Mouse (Mus musculus) left cerebral cortex, postnatal 25 days (tissue): ENCODE results near the gene Gas7. TPM values are rescaled to one million over a fixed set of nuclear protein-coding genes. Genes with fewer than 3 reads are reported as not detected.

ENCODE experiments used
- DNase-seq, 2 experiments: peaks; one replicate each; pipeline ENCODE4 v3.0.0; 2022; ENCODE audit warnings: low spot score in 2 of 2, mixed read lengths in 1 of 2
- intact Hi-C: fragments of 180-260 bp; cut with DNase I; formaldehyde crosslinking; loops from one replicate; pipeline ENCODE4 v1.15.1; 2025
- total RNA-seq, 2 experiments: library from RNA; stranded (reverse); gene quantifications; 2 replicates each; pipeline ENCODE4 v1.2.3; 2021

Gene Gas7
- total RNA-seq, 2 experiments from 2014 or later: 544 to 566 TPM

GRCm38 (mm10) chr11:67481691-67482090 is 26.5 kb downstream of the Gas7 start:
- intact Hi-C loops: no loop called here

DNA sequence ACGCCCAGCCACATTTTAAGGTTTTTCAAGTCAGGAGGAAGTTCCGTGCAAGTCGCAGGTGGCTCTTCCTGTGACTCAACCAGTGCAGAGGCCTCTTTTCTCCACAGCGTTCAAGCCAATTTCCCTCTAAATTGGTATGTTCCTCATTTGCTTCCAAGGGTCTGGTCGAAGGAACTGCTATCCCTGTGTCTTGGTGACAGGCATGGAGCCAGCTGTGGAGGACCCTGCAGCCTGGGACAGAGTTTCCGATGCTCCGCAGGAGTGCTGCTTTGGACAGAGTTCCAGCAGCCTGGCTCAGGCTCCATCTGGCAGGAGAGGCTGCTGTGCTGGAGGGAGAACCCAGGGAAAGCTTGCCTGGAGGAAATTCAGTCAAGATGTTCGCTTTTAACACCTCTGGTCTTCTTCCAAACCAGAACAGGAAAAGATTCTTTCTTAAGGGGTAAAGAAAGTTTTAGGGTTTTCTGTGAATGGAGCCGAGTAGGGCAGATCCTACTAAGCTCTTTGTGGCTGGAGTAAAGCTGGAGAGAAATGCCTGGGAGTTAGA is 27.1 kb downstream of the Gas7 start:
- peak; percentile 47 to 78 for DNase-seq
- intact Hi-C loops: no loop called here

More at GRCm38 (mm10) chr11:67481691-67482090, 26.5 kb downstream of the Gas7 start:
- no peak for DNase-seq

DNA sequence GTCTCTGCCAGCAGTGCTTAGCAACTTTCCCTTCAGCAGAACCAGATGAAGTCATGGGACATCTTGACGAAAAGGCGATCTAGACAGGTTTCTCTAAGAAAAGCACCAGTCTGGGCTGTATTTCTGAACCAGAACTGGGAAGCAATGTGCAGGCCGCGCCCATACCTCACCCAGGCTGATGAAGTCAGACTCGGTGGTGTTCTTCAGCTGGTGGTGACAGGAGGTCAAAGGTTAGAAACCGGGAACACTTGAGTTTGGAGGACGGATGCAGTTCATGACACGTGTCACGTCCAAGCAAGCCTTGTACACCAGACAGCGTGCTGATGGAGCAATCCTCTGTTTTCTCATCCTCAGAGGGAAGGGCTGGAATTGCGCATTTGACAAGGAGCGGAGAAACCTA is 32.9 kb downstream of the Gas7 start:
- no peak for DNase-seq

DNA sequence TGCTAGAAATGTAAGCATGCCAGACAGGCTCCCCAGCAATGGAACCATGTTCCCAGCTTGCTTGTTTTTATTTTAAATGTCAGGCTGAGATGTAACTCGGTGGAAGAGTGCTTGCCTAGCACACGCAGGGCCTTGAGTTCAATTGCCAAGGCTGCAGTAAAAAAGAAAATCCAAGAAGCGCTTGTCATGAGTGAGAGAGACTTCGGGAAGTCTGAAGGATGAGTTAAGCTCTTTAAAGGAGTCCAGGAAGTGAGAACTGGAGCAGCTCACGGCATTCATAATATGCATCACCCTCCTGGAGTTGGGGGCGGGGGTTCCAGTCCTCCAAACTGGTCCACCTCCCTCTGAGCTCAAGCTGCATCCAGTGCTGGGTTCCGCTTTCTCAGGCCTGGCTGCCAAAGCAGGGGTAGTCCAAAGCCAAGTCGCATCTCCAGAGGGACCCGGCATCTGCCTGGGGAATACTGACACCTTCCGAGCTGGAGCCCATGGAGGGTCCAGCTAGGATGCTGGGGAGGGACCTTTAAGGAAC is 34.5 kb downstream of the Gas7 start:
- DNase-seq: no peak
- intact Hi-C loops: no loop called here

More for the DNA sequence above, 32.9 kb downstream of the Gas7 start:
- intact Hi-C loops: no loop called here

DNA sequence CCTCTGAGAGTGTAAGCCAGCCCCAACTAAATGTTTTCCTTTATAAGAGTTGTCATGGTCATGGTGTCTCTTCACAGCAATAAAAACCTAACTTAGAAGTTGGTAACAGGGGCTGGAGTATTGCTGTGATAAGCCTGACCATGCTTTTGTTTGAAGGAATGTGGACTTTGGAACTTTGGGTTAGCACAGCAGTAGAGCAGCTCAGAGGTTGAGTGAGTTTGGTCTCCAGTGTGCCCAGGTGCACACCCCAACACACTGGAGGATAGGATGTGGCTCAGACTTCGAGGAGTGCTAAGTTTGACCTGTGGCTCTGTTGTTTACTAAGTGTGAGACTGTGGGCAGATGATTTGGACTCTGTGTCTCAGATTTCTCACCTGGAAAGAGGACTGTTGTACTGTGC is 41.6 kb downstream of the Gas7 start:
- DNase-seq: no peak
- intact Hi-C loops: no loop called here

- intact Hi-C loops: no loop called here
- no peak for DNase-seq
These were observed 44.9 kb downstream of the Gas7 start for GRCm38 (mm10) chr11:67500115-67500514.

DNA sequence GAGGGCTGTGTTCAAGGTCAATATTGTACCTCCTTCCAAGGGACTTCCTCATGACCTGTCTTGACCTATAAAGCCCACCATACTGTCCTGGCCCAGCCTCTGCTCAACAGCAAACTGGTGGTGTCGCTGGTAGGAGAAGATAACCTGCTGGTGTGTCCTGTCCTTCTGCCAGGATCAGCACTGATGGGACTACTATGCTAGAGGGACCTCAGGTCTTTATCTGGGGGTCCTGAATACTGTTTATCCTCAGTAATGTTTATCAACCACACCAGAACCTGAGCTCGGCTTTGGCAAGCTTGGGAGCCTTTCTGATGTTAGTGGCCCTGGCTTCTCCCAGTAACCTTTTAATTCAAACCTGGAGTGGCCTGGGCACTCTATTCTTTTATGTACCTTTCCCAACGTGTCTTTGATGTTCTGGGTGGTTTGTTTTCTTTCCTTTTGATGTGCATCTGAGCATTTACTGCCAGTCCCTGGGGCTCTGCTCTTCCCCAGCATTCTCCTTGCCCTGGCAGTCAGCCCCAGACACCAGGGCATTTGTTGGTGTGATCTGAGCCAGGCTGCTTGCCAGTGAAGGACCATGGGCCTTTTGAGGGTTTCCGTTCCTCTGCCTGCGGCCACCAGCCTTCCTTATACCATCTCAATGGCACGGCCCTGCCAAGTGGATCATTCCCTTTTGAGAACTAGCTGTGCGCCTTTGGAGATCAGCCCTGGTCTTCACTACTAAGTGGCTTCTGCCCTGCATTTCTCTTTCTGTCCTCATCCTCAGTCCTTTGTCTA is 46.4 kb downstream of the Gas7 start:
- DNase-seq: peak in 1 of 2 experiments; percentile 43
- intact Hi-C loops: no loop called here

DNA sequence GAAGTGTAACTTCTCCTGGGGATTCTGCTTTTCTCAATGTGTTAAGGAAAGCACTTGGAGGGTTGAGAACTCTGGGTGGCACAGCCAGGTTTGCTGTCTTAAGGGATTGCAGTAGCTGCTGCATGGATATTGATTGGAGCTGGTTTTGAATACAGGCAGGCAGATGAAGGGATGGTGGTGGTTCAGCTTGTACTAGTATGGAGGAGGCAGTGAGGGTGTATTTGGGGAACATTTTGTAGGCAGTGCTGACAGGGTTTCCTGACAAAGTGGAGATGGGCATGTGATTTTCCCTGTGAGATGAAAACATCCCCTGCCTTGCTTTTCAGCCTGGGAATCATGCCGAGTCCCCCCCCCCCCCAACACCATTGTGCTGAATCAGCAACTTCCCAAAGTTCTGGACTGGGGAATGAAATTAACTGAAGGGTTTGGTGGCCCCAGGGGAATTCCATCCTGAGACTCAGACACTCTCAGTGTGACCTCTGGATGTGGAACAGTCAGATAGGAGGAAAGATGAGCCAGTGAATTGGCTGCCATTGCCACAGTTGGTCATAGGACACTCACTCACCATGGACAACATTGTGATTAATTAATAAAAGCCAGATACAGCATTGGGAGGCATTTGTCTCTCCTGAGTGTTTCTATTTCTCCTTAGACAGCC is 54.1 kb downstream of the Gas7 start:
- DNase-seq: no peak
- intact Hi-C loops: no loop called here

DNA sequence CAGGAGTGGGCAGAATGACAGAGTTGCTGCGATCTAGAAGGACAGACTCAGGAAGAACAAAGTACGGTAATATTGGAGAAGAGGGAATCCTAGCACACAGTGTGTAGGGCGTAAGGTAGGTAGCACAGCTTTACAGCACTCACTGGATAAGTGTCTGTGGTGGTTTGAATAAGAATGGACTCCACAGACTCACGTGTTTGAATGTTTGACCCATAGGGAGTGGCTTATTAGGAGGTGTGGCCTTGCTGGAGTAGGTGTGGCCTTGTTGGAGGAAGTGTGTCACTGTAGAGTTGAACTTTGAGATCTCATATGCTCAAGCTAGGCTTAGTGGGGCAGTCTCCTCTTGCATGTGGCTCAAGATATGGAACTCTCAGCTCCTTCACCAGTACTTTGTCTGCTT is 55.6 kb downstream of the Gas7 start:
- no peak for DNase-seq
- intact Hi-C loops: no loop called here

GRCm38 (mm10) chr11:67513001-67513400 is 57.8 kb downstream of the Gas7 start:
- DNase-seq: no peak
- intact Hi-C loops: no loop called here

DNA sequence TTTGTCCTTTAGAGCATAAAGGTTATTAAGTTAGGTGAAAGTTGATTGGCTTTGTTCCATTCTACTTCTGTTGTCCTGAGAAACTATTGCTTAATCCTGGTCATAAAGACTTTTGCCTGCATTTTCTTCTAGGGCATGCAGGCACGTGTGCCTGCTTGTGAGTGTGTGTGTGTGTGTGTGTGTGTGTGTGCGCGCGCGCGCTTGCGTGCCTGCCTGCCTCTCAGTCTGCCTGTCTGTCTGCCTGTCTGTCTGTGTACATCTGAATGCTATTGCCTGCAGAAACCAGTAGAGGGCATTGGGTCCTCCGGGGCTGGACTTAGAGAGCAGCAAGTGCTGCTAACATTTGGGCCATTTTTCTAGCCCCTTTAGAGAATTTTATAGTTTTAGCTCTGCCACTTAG is 59.2 kb downstream of the Gas7 start:
- intact Hi-C loops: no loop called here
- DNase-seq: no peak

GRCm38 (mm10) chr11:67515020-67515911 is 60.0 kb downstream of the Gas7 start:
- no peak for DNase-seq
- intact Hi-C loops: no loop called here

- intact Hi-C loops: no loop called here
- no peak for DNase-seq
These were observed 60.7 kb downstream of the Gas7 start for GRCm38 (mm10) chr11:67515912-67516305.

DNA sequence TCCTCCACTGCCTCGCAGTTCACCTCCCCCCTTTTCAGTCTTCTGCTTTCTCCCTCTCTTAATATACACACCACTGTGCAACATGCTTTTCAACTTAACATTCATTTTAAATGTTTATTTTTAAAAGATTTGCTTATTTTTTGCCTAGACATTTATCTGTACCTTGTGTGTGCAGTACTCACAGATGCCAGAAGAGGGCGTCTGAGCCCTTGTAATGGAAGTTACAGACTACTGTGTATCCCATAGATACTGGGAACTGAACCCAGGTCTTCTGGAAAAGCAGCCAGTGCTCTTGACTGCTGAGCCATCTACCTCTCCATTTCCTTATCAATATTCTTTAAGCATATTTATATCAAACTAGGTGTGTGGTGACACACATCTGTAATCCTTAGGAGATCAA is 62.5 kb downstream of the Gas7 start:
- intact Hi-C loops: no loop called here
- no peak for DNase-seq

DNA sequence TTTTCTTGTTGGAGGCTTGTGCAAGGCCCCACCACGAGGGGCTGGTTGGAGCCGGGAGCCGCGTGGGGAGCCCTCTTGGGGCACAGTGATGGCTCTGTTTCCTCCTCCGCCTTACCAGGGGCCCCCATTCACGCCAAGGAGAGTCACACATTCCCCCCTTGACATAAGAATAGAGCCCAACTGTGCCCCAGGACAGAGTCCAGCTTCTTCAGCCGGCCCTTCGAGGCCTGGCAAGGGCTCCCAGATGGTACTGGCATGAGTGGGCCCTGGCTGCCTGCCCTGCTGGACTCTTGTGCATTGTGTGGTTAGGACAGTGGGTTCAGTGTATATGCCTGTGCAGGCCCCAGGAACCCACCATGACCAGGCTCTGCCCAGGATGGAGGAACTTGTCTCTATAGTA is 63.7 kb downstream of the Gas7 start:
- intact Hi-C loops: no loop called here
- DNase-seq: peak; percentile 47 to 66

DNA sequence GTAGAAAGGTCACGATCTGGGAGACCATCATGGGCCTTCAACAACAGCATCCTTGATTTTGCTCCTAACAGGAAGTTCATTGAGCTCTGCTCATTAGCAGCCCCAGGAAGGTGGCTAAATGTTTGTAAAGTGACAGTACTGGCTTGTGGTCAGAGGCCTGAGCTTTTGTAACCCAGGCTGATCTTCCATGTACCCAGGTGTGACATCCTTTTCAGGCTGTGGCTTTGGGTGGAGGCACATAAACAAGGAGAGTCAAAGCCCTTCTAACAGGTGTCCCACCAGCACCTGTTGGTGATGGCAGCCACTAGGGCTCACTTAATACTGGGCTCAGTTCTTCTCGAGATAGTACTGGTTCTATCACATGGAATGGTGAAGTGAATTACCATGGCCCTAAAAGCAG is 67.4 kb downstream of the Gas7 start:
- intact Hi-C loops: no loop called here
- DNase-seq: no peak

DNA sequence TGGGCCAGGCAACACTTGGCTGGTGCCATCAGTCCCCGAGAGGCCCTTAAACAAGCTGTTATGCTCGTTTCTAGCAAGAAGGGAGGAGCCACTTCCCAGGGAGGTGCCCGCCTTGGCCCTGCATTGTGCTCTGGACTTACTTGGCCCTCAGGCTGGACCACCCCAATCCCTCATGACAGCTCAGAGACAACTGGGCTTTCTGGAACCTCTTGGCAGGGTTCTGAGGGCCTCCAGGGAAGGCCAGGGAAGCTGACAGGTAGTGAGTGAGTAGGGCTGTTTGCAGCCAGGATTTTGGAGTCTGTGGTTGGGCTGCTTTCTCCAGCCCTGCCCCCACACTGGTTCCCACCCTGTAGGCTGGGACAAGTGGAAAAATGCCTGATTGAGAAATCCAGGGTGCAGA is 68.6 kb downstream of the Gas7 start:
- intact Hi-C loops: no loop called here
- no peak for DNase-seq

GRCm38 (mm10) chr11:67524731-67525130 is 69.5 kb downstream of the Gas7 start:
- DNase-seq: no peak
- intact Hi-C loops: loop anchor here (5.0 kb wide), 1 partner anchor 128 kb away; no protein-coding TSS in a partner anchor

GRCm38 (mm10) chr11:67525841-67526240 is 70.6 kb downstream of the Gas7 start:
- DNase-seq: no peak
- intact Hi-C loops: loop anchor here (5.0 kb wide), 1 partner anchor 126 kb away; no protein-coding TSS in a partner anchor
